Mouse (Mus musculus) heart, adult 2 months (tissue): ENCODE results near the gene Limk1. TPM values are rescaled to one million over a fixed set of nuclear protein-coding genes. Genes with fewer than 3 reads are reported as not detected.

Experiments used
- DNase-seq, 2 experiments: peaks; one replicate each; pipeline ENCODE4 v3.0.0; 2021
- H3K27ac ChIP-seq: fragments of 200-600 bp; 2 replicates; pipeline ENCODE4 v1.8.1; 2022
- H3K27me3 ChIP-seq: fragments of 200-500 bp; 2 replicates; pipeline ENCODE4 v1.6.1; 2012; ENCODE audit warnings: mild to moderate bottlenecking, low read length, inconsistent platforms, mixed read lengths; ENCODE audit not compliant: control insufficient read depth, insufficient read depth
- H3K36me3 ChIP-seq: fragments of 200-500 bp; 2 replicates; pipeline ENCODE4 v1.6.1; 2012; ENCODE audit warnings: low read length, inconsistent platforms; ENCODE audit not compliant: control insufficient read depth, insufficient read depth
- H3K4me1 ChIP-seq: fragments of 200-500 bp; 2 replicates; pipeline ENCODE4 v1.6.1; 2011; ENCODE audit warnings: low read length; ENCODE audit not compliant: control insufficient read depth, insufficient read depth
- H3K4me3 ChIP-seq: fragments of 200-600 bp; 2 replicates; pipeline ENCODE4 v1.8.1; 2022
- H3K79me2 ChIP-seq: fragments of 200-500 bp; replicated peaks from 2 replicates; pipeline ENCODE4 v1.6.1; 2012; ENCODE audit warnings: mild to moderate bottlenecking, inconsistent platforms, low read length, moderate library complexity, mixed read lengths; ENCODE audit not compliant: control insufficient read depth, insufficient read depth
- H3K9ac ChIP-seq: fragments of 200-500 bp; 2 replicates; pipeline ENCODE4 v1.6.1; 2012; ENCODE audit warnings: low read depth, mild to moderate bottlenecking, control low read depth, inconsistent platforms, low read length, mixed read lengths
- CTCF ChIP-seq: fragments of 200-600 bp; IDR thresholded peaks from 2 replicates; pipeline ENCODE4 v1.8.1; 2022; ENCODE audit warnings: antibody characterized with exemption, mild to moderate bottlenecking, moderate library complexity
- EP300 ChIP-seq: fragments of 200-500 bp; IDR thresholded peaks from 2 replicates; pipeline ENCODE4 v1.6.1; 2011; ENCODE audit warnings: low read depth, low read length, control low read depth; ENCODE audit not compliant: insufficient read depth
- POLR2A ChIP-seq: fragments of 200-500 bp; IDR thresholded peaks from 2 replicates; pipeline ENCODE4 v1.6.1; 2011; ENCODE audit warnings: mild to moderate bottlenecking, low read depth, low read length, control low read depth; ENCODE audit not compliant: insufficient read depth
- WGBS: fragments of 180-500 bp; shearing (Covaris S2); methylation state at CpG from one replicate; pipeline ENCODE4 v1.1.7; 2018; 5-methylcytosine and 5-hydroxymethylcytosine counted together
- intact Hi-C: fragments of 180-260 bp; cut with DNase I; formaldehyde crosslinking; loops from one replicate; pipeline ENCODE4 v1.15.1; 2025
- polyA plus RNA-seq: library from polyadenylated mRNA; depleted of rRNA; stranded (reverse); fragments of >200 nt; gene quantifications from 2 replicates; pipeline ENCODE4 v1.2.3, GENCODE M21; 2012
- total RNA-seq, 2 experiments: library from RNA; stranded (reverse); gene quantifications; 2 replicates each; pipeline ENCODE4 v1.2.3; 2021

The Limk1 gene
- total and polyA plus RNA-seq, 3 experiments, result 4.0 to 7.3 (median 5.0) TPM

DNA sequence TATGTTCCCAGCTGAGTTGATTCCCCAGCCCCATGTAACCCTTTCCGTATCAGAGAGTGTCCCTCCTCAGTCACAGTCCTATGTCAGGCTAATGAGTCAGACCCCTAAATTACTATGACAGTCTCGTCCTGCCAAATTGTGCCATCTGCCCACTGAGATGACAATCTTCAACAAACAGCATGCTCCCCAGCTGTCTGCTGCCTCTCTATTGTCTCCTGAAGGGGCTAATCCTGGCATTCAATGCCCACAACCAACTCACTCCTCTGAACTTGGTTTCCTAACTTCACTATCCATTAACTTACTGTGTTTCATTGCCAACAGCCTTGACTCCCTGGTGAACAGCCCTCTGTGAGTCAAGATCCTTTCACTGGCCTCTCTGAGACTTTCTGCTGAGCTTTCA, 4.0 kb downstream of the Limk1 start:
- intact Hi-C loops, result no loop called here
- peaks cover 4% of the 10 kb centered on the region; the same call in 1 of the 2 replicates for H3K4me1 ChIP-seq
- no peak for DNase-seq
- no peaks in the 10 kb centered on the region for H3K79me2 ChIP-seq
- H3K27me3 ChIP-seq, result no peaks in the 10 kb centered on the region
- no peak for TF ChIP-seq EP300
- H3K4me3 ChIP-seq, result no peak overlapping the region
- H3K9ac ChIP-seq, result no peak overlapping the region
- no peak overlapping the region for H3K27ac ChIP-seq
- no peaks in the 10 kb centered on the region for H3K36me3 ChIP-seq
- WGBS, result 89% methylated on average over 2 of the region's 2 CpGs

DNA sequence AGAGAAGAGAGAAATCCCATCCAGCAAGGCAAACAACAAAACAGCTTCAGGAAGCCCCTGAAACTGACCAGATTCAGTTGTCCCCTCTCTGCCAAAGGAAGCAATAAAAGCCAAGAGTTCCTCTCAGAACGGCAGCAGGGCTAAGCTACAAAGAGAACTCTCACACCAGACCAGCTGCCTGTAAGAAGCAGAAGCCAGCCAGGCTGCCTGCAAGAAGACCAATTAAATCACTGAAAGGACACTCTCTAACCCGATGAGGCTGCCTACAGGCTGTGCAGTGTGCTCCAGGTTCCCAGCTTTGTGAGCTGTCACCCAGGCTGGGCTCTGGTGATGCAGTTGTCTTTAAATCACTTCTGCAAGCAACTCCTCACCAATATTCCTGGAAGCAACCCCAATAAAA, 4.6 kb downstream of the Limk1 start:
- WGBS, result 74% methylated on average over 2 of the region's 2 CpGs
- H3K4me3 ChIP-seq, result no peak overlapping the region
- no peak for TF ChIP-seq CTCF
- no peak for TF ChIP-seq POLR2A
- TF ChIP-seq EP300, result no peak
- no peaks in the 10 kb centered on the region for H3K79me2 ChIP-seq
- DNase-seq, result no peak
- no peak overlapping the region for H3K27ac ChIP-seq
- no peaks in the 10 kb centered on the region for H3K36me3 ChIP-seq
- intact Hi-C loops, result no loop called here
- no peak overlapping the region for H3K9ac ChIP-seq
- peaks cover 5% of the 10 kb centered on the region; the same call in 1 of the 2 replicates for H3K4me1 ChIP-seq
- H3K27me3 ChIP-seq, result no peaks in the 10 kb centered on the region

GRCm38 (mm10) chr5:134680238-134680637, 8.2 kb downstream of the Limk1 start:
- H3K9ac ChIP-seq, result no peak overlapping the region
- peaks cover 14% of the 10 kb centered on the region for H3K4me1 ChIP-seq
- peak in 1 of 2 experiments; percentile 31 for DNase-seq
- 33% methylated on average over 12 of the region's 12 CpGs for WGBS
- intact Hi-C loops, result no loop called here
- TF ChIP-seq EP300 (0 out of 2 replicates have a peak, but pooled peaks have one; percentile 28), CTCF (no peak), POLR2A (no peak)
- peak overlapping the region; percentile 41 for H3K27ac ChIP-seq
- no peaks in the 10 kb centered on the region for H3K79me2 ChIP-seq
- H3K36me3 ChIP-seq, result no peaks in the 10 kb centered on the region
- H3K27me3 ChIP-seq, result no peaks in the 10 kb centered on the region
- no peak overlapping the region for H3K4me3 ChIP-seq

DNA sequence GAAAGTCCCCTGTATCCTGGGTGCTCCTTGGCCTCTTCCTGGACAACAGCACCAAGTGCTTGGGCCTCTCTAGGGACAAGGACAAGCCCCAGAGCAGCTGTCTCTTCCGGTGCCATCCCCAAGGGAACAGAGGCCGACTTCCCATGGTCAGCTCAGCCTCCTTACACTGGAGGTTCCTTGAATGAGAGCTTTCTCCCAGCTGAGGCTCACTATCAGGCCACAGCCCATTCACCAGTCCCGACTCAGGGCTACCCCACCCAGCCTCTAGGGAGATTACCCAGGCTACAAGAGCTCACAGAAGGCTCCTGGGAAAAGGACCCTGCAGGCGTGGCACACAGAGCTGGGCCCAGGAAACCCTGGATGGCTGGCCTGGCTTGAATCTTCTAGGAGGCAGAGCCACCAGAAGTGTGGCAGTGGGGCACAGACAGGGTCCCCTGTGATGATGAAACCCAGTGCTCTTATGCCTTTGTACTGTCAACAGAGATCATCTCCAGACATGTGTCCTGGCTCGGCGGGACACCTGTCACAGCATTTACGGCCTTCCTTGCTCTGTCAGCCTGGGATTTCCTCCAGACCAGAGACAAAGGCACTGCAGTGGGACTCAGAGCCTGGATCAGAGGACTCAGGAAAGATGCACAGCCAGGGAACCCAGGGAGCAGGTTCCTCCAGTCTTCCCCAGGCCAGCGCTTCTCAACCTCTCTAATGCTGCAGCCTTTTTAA, 9.4 kb downstream of the Limk1 start:
- Histone ChIP-seq H3K36me3 (no peaks in the 10 kb centered on the region), H3K4me1 (peaks cover 14% of the 10 kb centered on the region), H3K9ac (no peak overlapping the region), H3K27ac (peak overlapping the region; percentile 76), H3K4me3 (no peak overlapping the region), H3K27me3 (no peaks in the 10 kb centered on the region), H3K79me2 (no peaks in the 10 kb centered on the region)
- TF ChIP-seq POLR2A, result no peak
- no peak for TF ChIP-seq EP300
- no peak for TF ChIP-seq CTCF
- DNase-seq, result peak; percentile 48 to 55
- intact Hi-C loops, result loop anchor here (2.0 kb wide), 1 partner anchor 40 kb away; the partner anchor contains the start of gene Eif4h
- 52% methylated on average over 8 of the region's 8 CpGs for WGBS

DNA sequence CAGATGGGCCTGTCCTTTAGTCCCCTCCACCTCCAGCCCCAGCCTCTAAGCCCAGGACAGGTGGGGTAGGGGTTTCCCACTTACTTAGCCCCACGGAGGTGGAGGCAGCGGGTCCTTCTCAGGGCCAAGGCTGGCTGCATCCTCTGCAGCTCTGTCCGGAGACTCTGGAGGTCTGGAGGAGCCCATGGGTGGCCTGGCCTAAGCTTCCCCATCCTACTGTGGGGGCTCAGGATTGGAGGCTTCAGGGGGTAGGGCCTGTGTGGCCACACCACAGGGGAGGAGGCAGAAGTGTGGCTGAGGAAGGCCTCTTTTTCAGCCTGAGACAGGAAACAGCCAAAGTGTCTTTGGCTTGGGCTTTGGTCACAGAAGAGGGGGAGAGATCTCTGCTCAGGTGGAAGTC, 10.4 kb downstream of the Limk1 start:
- no peaks in the 10 kb centered on the region for H3K27me3 ChIP-seq
- H3K36me3 ChIP-seq, result no peaks in the 10 kb centered on the region
- peak; percentile 71 to 76 for DNase-seq
- H3K4me3 ChIP-seq, result no peak overlapping the region
- 81% methylated on average over 3 of the region's 3 CpGs for WGBS
- H3K79me2 ChIP-seq, result no peaks in the 10 kb centered on the region
- H3K27ac ChIP-seq, result peak overlapping the region; percentile 76
- peaks cover 14% of the 10 kb centered on the region for H3K4me1 ChIP-seq
- intact Hi-C loops, result loop anchor here (2.0 kb wide), 1 partner anchor 39 kb away; the partner anchor contains the start of gene Eif4h
- peak overlapping the region; percentile 56 for H3K9ac ChIP-seq
- no peak for TF ChIP-seq EP300
- peak; percentile 72 for TF ChIP-seq POLR2A

- H3K4me1 ChIP-seq, result peaks cover 14% of the 10 kb centered on the region
- peak overlapping the region; percentile 76; the same call in 1 of the 2 replicates for H3K27ac ChIP-seq
- no peaks in the 10 kb centered on the region for H3K27me3 ChIP-seq
- WGBS, result 80% methylated on average over 5 of the region's 5 CpGs
- TF ChIP-seq CTCF (no peak), POLR2A (no peak), EP300 (no peak)
- no peak for DNase-seq
- no peaks in the 10 kb centered on the region for H3K36me3 ChIP-seq
- H3K4me3 ChIP-seq, result no peak overlapping the region
- peak overlapping the region; percentile 56 for H3K9ac ChIP-seq
- no peaks in the 10 kb centered on the region for H3K79me2 ChIP-seq
- intact Hi-C loops, result no loop called here
Measured at GRCm38 (mm10) chr5:134677491-134677890, 10.9 kb downstream of the Limk1 start.
